Mouse (Mus musculus): ENCODE measurements around the gene Dennd1b.

Dennd1b gene

GRCm38 (mm10) chr1:139080517-139081386 is 117.5 kb downstream of the Dennd1b start:
- DNase-seq (ENCODE audit: low spot score in 2 of 2): no peak

GRCm38 (mm10) chr1:139083382-139083781 is 120.1 kb downstream of the Dennd1b start:
- no peak for DNase-seq (ENCODE audit: low spot score in 2 of 2)

- no peak for DNase-seq (ENCODE audit: low spot score in 2 of 2)
These were observed 124.3 kb downstream of the Dennd1b start for GRCm38 (mm10) chr1:139087564-139087963.

GRCm38 (mm10) chr1:139090744-139091143 is 127.5 kb downstream of the Dennd1b start:
- DNase-seq (ENCODE audit: low spot score in 2 of 2): no peak

DNA sequence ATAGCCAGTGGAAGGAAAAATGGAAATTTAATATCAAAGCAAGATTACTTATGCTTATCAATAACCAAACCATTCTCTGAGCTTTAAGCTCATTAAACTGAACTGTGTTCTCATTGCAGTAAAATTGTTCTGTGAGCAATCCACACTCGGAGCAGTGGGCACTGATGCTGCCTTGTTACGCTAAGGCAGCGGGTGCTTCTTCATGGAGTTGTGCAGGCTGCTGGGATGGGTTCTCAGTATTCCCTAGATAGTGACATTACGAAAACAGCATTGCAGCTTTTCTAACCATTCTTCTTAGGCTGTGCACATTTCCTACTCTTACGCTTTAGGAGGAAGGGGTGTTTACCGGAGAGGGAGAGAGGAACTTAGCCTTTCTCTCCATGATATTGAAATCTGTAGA is 128.5 kb downstream of the Dennd1b start:
- no peak for DNase-seq (ENCODE audit: low spot score in 2 of 2)

DNA sequence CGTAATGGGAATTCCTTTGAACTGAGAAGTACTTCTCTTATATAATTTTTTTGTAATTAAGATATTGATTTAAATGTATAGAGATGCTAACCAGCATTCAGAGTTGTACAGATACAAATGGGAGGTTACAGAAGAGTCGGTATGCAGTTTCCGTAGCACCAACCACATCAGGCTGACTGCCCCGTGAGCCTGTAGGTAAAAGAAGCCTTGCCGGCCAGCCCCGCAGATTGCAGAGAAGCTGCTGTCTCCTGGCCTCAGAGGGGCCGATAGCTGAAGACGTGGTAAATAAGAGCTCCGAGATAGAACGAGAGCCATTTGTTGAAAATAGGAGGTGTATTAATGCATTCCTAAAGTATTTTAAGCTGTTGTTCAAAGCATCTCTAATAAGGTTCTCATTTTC is 128.9 kb downstream of the Dennd1b start:
- DNase-seq (ENCODE audit: low spot score in 2 of 2): no peak

DNA sequence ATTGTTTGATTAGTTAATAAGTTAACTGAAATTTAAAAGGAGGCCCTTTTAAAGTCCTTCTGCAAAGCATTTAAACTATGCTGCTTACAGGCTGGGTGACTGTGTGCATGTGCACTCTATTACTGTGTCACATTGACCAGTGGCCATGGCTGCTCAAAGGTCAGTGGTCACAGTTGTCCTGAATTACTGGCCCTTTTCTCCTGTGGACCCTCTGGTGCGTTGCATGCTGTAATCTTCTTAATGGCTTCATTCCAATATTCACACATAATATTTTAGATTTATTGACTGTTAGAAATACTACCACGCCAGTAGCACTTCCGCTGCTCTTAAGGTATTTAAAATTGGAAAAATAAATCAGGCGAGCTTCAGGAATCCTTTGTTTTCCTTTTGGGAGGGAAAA is 129.5 kb downstream of the Dennd1b start:
- DNase-seq (ENCODE audit: low spot score in 2 of 2): no peak

DNA sequence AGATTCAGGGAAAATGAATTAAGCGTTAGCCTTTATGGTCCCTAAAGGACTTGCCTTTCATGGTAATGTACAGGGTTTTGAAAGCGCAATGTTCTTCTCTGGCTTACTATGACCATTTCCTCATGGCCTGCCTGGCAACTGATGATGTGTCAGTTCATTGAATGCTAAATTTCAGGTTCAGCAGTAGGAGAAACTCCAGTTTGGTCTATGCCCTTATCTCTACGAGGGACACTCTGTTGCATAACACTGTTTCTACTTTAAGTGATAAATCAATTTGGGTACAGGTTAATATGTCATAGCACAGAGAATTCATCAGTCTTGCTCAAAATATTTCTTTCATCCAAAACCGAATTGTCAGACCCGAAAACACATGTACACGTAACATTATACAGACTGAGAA is 133.1 kb downstream of the Dennd1b start:
- no peak for DNase-seq (ENCODE audit: low spot score in 2 of 2)

DNA sequence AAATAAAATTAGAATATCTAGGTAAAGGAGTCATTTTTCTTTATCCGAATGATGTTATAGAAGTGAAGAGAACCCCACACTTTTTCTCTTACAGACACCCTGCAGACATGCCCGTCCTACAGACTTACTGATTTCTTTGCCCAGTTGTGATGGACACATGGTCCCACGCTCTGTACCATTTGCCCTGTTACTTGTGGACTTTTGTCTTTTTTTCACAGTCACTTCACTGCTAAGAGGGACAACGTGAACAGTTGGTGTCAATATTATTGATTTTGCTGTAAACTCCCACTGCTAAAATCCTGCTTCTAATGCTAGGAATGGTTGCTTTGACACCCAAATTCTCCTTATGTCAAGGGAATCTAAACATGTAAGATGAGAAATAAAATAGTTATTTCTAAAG is 134.9 kb downstream of the Dennd1b start:
- no peak for DNase-seq (ENCODE audit: low spot score in 2 of 2)

- no peak for DNase-seq (ENCODE audit: low spot score in 2 of 2)
These were observed 138.5 kb downstream of the Dennd1b start for GRCm38 (mm10) chr1:139101725-139102124.

- no peak for DNase-seq (ENCODE audit: low spot score in 2 of 2)
These were observed 145.0 kb downstream of the Dennd1b start for GRCm38 (mm10) chr1:139108251-139108650.

- no peak for DNase-seq (ENCODE audit: low spot score in 2 of 2)
These were observed 159.4 kb downstream of the Dennd1b start for GRCm38 (mm10) chr1:139122626-139123025.

GRCm38 (mm10) chr1:139139644-139140043 is 176.4 kb downstream of the Dennd1b start:
- DNase-seq (ENCODE audit: low spot score in 2 of 2): no peak

GRCm38 (mm10) chr1:139145516-139145915 is 182.3 kb downstream of the Dennd1b start:
- no peak for DNase-seq (ENCODE audit: low spot score in 2 of 2)

DNA sequence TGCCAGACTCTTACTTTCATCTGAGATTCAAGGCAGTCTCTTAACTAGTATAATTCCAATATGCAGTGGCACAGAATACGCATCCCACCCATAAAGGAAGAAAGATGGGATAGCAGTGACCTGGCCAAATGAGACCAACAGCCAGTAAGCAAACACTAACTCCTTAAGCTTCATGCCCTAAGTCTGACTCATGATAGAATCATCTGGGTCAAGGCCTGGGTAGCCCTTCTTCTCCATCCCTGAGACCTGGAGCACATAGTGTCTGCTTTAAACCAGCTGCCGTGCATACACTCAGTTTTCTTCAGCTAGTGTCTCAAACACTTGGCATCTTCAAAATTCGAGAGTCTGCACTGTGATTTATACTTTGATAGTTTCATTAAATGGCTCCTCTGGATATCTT is 183.1 kb downstream of the Dennd1b start:
- DNase-seq (ENCODE audit: low spot score in 2 of 2): no peak

- DNase-seq (ENCODE audit: low spot score in 2 of 2): no peak
These were observed 189.8 kb downstream of the Dennd1b start for GRCm38 (mm10) chr1:139153006-139153405.

GRCm38 (mm10) chr1:139153493-139153892 is 190.3 kb downstream of the Dennd1b start:
- DNase-seq (ENCODE audit: low spot score in 2 of 2): no peak

- peak in 1 of 2 experiments; percentile 16 for DNase-seq (ENCODE audit: low spot score in 2 of 2)
These were observed 193.2 kb downstream of the Dennd1b start for GRCm38 (mm10) chr1:139156397-139156796.

- no peak for DNase-seq (ENCODE audit: low spot score in 2 of 2)
These were observed 198.4 kb downstream of the Dennd1b start for GRCm38 (mm10) chr1:139161619-139162018.

DNA sequence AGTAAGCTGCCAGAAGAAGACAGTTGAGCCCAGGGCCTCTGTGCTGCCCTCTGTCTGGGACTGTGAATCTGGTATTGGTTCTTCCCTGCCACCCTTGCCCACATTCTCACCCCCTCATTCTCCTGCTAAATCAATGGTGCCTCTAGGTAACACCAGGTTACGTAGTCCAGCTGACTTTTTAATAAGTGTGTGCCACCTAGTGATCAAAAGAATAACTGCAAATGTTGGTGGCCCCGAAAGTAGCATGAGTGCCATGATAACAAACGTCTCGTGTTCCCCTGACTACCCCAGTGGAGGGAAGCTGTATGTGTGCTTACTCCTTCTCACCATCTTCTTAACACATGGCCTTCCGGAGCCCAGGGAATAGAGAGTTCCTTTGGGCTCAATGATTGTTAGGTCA is 199.6 kb downstream of the Dennd1b start:
- peak in 1 of 2 experiments; percentile 39 for DNase-seq (ENCODE audit: low spot score in 2 of 2)

- DNase-seq (ENCODE audit: low spot score in 2 of 2): no peak
These were observed 211.0 kb downstream of the Dennd1b start for GRCm38 (mm10) chr1:139174058-139174832.

DNA sequence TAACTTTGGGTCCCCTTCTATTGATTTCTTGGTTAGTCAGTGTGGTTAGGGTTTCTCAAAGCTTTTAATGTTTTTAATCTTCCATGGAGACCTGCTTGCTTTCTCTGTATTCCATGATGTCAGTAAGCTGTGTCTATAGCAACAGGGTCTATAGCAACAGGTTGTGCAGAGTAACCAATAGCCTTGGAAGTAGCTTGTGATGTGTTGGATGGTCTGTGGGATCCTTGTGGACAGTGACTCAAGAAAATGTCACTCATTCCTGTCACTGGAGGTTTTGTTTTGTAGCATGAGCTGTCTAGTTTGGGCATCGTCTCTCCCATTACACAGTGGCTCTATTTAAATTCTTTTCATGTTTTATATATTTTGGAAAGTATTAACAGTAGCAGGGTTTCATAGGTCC is 216.5 kb downstream of the Dennd1b start:
- no peak for DNase-seq (ENCODE audit: low spot score in 2 of 2)
